Mouse (Mus musculus) stomach, postnatal 0 days (tissue): ENCODE measurements around the gene Mastl.

Source experiments
- CTCF ChIP-seq: IDR thresholded peaks from 2 replicates; pipeline ENCODE4 v1.5.1; 2016; ENCODE audit warnings: antibody characterized with exemption, low read depth, mild to moderate bottlenecking, moderate library complexity
- EP300 ChIP-seq: optimal IDR thresholded peaks from 2 replicates; pipeline ENCODE3; 2016; ENCODE audit warnings: antibody characterized with exemption

DNA sequence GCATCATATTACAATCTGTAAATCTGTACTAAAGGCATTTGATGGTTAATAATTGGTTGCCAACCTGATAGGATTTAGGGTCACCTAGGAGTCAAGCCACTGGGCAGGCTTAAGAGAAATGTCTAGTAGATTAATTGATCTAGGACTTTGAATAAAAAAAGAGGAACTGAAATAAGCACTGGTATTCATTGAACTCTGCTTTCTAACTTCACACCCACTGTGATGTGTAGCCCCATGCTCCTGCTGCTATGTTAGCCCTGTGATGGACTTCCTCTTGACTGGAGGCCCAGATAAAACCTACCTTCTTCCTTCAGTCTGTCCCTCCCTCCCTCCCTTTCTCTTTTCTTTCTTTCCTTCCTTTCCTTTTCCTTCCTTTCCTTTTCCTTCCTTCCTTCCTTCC is 58.8 kb downstream of the Mastl start:
- no peak for TF ChIP-seq EP300
- no peak for TF ChIP-seq CTCF
